Mouse (Mus musculus): ENCODE results near the gene Actn1. TPM values are rescaled to one million over a fixed set of nuclear protein-coding genes. Genes with fewer than 3 reads are reported as not detected.
"Not testable (repeated sequence)": the region's sequence is repeated elsewhere in the genome, so short reads cannot be mapped to it uniquely, and the experiment has no call there.

The Actn1 gene
- polyA plus RNA-seq, 1 experiment from 2014 or later: 7.9 TPM

DNA sequence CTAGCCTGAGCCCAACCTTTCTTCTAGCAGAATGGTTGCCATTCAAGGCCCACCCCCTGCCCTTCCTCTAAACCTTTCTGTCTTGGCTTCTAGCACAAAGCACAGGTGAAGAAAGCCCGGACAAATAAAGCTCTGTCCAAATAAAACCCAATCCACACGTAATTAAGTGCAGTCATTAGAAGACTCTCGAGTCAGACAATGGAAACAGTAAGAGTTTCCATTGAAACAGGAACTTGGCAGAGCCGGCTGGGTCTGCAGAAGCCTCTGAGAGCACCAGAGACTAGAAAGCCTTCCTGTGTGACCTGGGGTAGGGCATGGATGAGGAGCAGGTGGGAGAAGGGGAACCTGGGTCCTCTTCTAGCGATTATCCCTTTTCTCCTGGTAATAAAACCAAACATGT lies 25.7 kb upstream of the Actn1 start:
- Histone ChIP-seq H3K27ac (replicated peaks; ENCODE audit: low read depth, low read length) (no peak overlapping the region), H3K4me2 (ENCODE audit: low read length) (no peak overlapping the region), H3K4me1 (ENCODE audit: control insufficient read depth, insufficient read depth, low read length) (no peaks in the 10 kb centered on the region), H3K9me3 (ENCODE audit: control insufficient read depth, low read length) (no peaks in the 10 kb centered on the region), H3K36me3 (ENCODE audit: control insufficient read depth, insufficient read depth, low read length) (no peaks in the 10 kb centered on the region), H3K9ac (replicated peaks; ENCODE audit: low read length) (no peak overlapping the region), H3K4me3 (replicated peaks; ENCODE audit: low read depth, low read length) (no peak overlapping the region), H3K27me3 (ENCODE audit: control insufficient read depth, insufficient read depth, low read length) (no peaks in the 10 kb centered on the region)
- WGBS: 73% methylated on average over 5 of the region's 5 CpGs
- no peak for DNase-seq
- no peak for ATAC-seq (ENCODE audit: low FRiP score, low TSS enrichment)

DNA sequence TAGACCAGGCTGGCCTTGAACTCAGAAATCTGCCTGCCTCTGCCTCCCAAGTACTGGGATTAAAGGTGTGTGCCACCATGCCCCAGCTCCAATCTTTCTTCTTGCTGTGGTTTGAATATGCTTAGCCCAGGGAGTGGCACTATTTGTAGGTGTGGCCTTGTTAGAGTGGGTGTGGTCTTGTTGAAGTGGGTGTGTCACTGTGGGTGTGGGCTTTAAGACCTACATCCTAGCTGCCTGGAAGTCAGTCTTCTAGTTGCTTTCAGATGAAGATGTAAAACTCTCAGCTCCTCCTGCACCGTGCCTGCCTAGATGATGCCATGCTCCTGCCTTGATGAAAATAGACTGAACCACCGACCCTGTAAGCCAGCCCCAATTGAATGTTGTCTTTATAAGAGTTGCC lies 24.1 kb upstream of the Actn1 start:
- not testable (repeated sequence) for DNase-seq; H3K4me1 ChIP-seq (ENCODE audit: control insufficient read depth, insufficient read depth, low read length); ATAC-seq (ENCODE audit: low FRiP score, low TSS enrichment); H3K36me3 ChIP-seq (ENCODE audit: control insufficient read depth, insufficient read depth, low read length); H3K9me3 ChIP-seq (ENCODE audit: control insufficient read depth, low read length); H3K27me3 ChIP-seq (ENCODE audit: control insufficient read depth, insufficient read depth, low read length); H3K27ac ChIP-seq (replicated peaks; ENCODE audit: low read depth, low read length); H3K9ac ChIP-seq (replicated peaks; ENCODE audit: low read length); H3K4me2 ChIP-seq (ENCODE audit: low read length); H3K4me3 ChIP-seq (replicated peaks; ENCODE audit: low read depth, low read length)
- 79% methylated on average over 2 of the region's 2 CpGs for WGBS

DNA sequence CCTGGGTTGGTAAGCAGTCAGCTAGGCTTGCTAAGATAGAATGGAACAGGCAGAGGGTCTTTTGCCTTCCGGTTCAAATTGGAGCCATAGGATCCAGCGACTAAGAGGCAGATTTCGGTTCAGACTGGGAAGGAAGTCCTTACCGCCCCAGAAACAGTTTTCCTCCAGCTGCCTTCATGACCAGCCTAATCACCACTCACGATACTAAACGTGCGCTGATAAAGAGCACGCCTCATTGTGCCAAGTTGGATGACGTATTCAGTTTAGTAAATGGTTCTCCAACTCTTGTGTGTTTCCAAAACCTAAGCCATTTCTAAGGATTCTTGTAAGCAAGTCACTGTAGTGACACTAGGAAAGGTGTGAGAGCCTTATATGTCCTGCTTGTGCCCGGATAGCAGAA lies 18.7 kb upstream of the Actn1 start:
- Histone ChIP-seq H3K36me3 (ENCODE audit: control insufficient read depth, insufficient read depth, low read length) (no peaks in the 10 kb centered on the region), H3K4me2 (ENCODE audit: low read length) (no peak overlapping the region), H3K4me3 (replicated peaks; ENCODE audit: low read depth, low read length) (no peak overlapping the region), H3K9ac (replicated peaks; ENCODE audit: low read length) (no peak overlapping the region), H3K9me3 (ENCODE audit: control insufficient read depth, low read length) (no peaks in the 10 kb centered on the region), H3K27ac (replicated peaks; ENCODE audit: low read depth, low read length) (no peak overlapping the region), H3K27me3 (ENCODE audit: control insufficient read depth, insufficient read depth, low read length) (no peaks in the 10 kb centered on the region), H3K4me1 (ENCODE audit: control insufficient read depth, insufficient read depth, low read length) (no peaks in the 10 kb centered on the region)
- 94% methylated on average over 10 of the region's 10 CpGs for WGBS
- ATAC-seq (ENCODE audit: low FRiP score, low TSS enrichment) (no peak), DNase-seq (no peak)

DNA sequence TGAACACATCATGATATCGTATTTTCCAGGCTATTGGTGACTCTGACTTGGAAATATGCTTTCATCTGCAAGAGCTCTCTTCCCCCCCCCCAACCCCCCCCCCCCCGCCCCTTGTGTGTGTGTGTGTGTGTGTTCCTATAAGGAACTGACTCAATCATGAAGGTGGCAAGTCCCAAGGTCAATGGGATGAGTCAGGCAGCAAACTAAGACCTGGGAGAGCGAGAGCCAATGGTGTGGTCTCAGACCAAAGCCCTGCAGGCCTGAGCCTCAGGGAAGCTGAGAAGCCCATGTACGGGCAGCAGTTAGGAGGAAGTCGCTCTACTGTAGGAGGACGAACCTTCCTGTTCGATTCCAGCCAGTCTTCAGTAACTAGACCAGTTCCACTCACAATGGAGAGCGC lies 17.3 kb upstream of the Actn1 start:
- no peaks in the 10 kb centered on the region for H3K4me1 ChIP-seq (ENCODE audit: control insufficient read depth, insufficient read depth, low read length)
- DNase-seq (no peak), ATAC-seq (ENCODE audit: low FRiP score, low TSS enrichment) (no peak)
- H3K36me3 ChIP-seq (ENCODE audit: control insufficient read depth, insufficient read depth, low read length): no peaks in the 10 kb centered on the region
- no peak overlapping the region for H3K4me3 ChIP-seq (replicated peaks; ENCODE audit: low read depth, low read length)
- 87% methylated on average over 8 of the region's 8 CpGs for WGBS
- no peak overlapping the region for H3K27ac ChIP-seq (replicated peaks; ENCODE audit: low read depth, low read length)
- H3K9ac ChIP-seq (replicated peaks; ENCODE audit: low read length): no peak overlapping the region
- no peak overlapping the region for H3K4me2 ChIP-seq (ENCODE audit: low read length)
- H3K27me3 ChIP-seq (ENCODE audit: control insufficient read depth, insufficient read depth, low read length): no peaks in the 10 kb centered on the region
- no peaks in the 10 kb centered on the region for H3K9me3 ChIP-seq (ENCODE audit: control insufficient read depth, low read length)

GRCm38 (mm10) chr12:80275187-80275820 lies 15.1 kb upstream of the Actn1 start:
- Histone ChIP-seq H3K4me2 (ENCODE audit: low read length) (no peak overlapping the region), H3K9me3 (ENCODE audit: control insufficient read depth, low read length) (no peaks in the 10 kb centered on the region), H3K27me3 (ENCODE audit: control insufficient read depth, insufficient read depth, low read length) (no peaks in the 10 kb centered on the region), H3K36me3 (ENCODE audit: control insufficient read depth, insufficient read depth, low read length) (no peaks in the 10 kb centered on the region), H3K4me3 (replicated peaks; ENCODE audit: low read depth, low read length) (no peak overlapping the region), H3K4me1 (ENCODE audit: control insufficient read depth, insufficient read depth, low read length) (no peaks in the 10 kb centered on the region), H3K9ac (replicated peaks; ENCODE audit: low read length) (no peak overlapping the region), H3K27ac (replicated peaks; ENCODE audit: low read depth, low read length) (no peak overlapping the region)
- WGBS: 87% methylated on average over 5 of the region's 5 CpGs
- ATAC-seq (ENCODE audit: low FRiP score, low TSS enrichment) (no peak), DNase-seq (no peak)

DNA sequence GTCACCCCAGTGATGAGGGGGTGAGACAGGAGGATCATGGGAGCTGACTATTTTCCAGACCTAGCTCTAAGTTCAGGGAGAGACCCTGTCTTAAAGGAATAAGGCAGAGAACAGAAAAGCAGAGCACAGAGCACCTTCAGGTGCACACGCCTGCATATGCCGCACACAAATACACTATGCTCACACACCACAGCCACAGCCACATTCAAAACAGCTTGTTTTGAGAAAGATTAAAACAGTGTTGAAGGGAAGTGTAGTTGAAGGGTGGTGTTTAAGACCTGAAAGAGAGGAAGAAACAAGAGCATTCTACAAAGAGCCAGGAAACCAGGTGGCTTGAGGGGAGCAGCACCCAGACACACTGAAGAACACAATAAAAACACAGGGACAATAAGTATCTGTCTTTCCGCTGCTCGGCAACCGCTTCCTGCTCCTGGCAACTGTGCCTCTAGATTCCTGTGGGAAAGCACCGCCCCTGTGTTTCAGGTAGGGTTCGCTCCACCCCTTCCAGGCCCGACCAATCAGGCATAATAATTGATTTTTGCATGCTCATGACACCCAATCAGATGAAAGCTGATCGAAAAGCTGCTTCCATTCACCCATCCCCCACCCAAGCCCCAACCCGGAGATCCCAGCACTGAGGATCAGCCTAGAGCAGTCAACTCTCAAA lies 13.0 kb upstream of the Actn1 start:
- H3K4me3 ChIP-seq (replicated peaks; ENCODE audit: low read depth, low read length): no peak overlapping the region
- no peaks in the 10 kb centered on the region for H3K9me3 ChIP-seq (ENCODE audit: control insufficient read depth, low read length)
- DNase-seq: peak; percentile 82
- no peaks in the 10 kb centered on the region for H3K4me1 ChIP-seq (ENCODE audit: control insufficient read depth, insufficient read depth, low read length)
- H3K4me2 ChIP-seq (ENCODE audit: low read length): peak overlapping the region; percentile 42
- H3K9ac ChIP-seq (replicated peaks; ENCODE audit: low read length): no peak overlapping the region
- ATAC-seq (ENCODE audit: low FRiP score, low TSS enrichment): peak; percentile 50; the same call in 1 of the 2 replicates
- H3K27ac ChIP-seq (replicated peaks; ENCODE audit: low read depth, low read length): no peak overlapping the region
- no peaks in the 10 kb centered on the region for H3K27me3 ChIP-seq (ENCODE audit: control insufficient read depth, insufficient read depth, low read length)
- no peaks in the 10 kb centered on the region for H3K36me3 ChIP-seq (ENCODE audit: control insufficient read depth, insufficient read depth, low read length)
- 15% methylated on average over 10 of the region's 10 CpGs for WGBS

DNA sequence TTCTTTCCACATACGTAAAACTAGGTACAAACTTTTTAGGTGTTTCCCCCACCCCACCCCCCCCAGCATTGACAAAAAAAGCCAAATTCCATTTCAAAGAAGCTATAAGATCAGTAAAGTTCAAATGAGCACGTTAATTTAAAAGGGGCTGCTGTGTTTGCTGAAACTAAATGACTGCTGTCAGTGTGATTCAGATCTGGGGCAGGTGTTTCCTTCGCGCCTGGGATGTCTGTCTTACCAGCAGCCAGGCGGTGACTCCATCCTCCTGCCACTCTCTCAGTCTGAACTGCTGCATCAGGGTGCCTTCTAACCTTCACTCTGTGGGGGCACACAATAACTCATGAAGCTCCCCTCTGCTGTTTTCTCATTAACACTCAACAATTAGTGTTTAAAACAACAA lies 11.6 kb upstream of the Actn1 start:
- ATAC-seq (ENCODE audit: low FRiP score, low TSS enrichment) (no peak), DNase-seq (no peak)

DNA sequence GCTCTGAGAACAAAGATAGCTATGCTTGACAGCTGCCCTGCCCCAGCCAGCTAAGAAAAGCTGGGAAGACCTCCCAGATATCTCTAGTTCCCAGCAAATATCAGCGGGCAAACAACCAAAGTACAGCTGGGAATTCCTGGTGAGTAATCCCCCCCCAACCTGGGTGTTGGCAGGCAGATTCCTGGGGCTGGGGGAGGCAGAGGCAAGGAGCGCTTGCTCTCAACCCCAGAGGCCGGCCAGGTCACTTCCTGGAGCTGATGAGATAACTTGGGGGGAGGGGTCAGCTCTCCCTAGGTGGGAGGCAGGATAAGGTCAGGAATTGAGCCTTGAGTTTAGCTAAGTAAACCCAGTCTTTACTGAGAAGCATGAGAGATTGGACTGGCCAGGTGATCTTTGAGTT lies 10.8 kb upstream of the Actn1 start:
- Histone ChIP-seq H3K9me3 (ENCODE audit: control insufficient read depth, low read length) (no peaks in the 10 kb centered on the region), H3K4me1 (ENCODE audit: control insufficient read depth, insufficient read depth, low read length) (no peaks in the 10 kb centered on the region), H3K9ac (replicated peaks; ENCODE audit: low read length) (no peak overlapping the region), H3K4me2 (ENCODE audit: low read length) (no peak overlapping the region), H3K27ac (replicated peaks; ENCODE audit: low read depth, low read length) (no peak overlapping the region), H3K36me3 (ENCODE audit: control insufficient read depth, insufficient read depth, low read length) (no peaks in the 10 kb centered on the region), H3K27me3 (ENCODE audit: control insufficient read depth, insufficient read depth, low read length) (no peaks in the 10 kb centered on the region), H3K4me3 (replicated peaks; ENCODE audit: low read depth, low read length) (no peak overlapping the region)
- DNase-seq: no peak
- no peak for ATAC-seq (ENCODE audit: low FRiP score, low TSS enrichment)
- 20% methylated on average over 3 of the region's 3 CpGs for WGBS

More for the DNA sequence above, 11.6 kb upstream of the Actn1 start:
- no peaks in the 10 kb centered on the region for H3K4me1 ChIP-seq (ENCODE audit: control insufficient read depth, insufficient read depth, low read length)
- H3K4me3 ChIP-seq (replicated peaks; ENCODE audit: low read depth, low read length): no peak overlapping the region
- no peak overlapping the region for H3K4me2 ChIP-seq (ENCODE audit: low read length)
- no peaks in the 10 kb centered on the region for H3K36me3 ChIP-seq (ENCODE audit: control insufficient read depth, insufficient read depth, low read length)
- WGBS: 37% methylated on average over 5 of the region's 5 CpGs
- no peak overlapping the region for H3K27ac ChIP-seq (replicated peaks; ENCODE audit: low read depth, low read length)
- no peaks in the 10 kb centered on the region for H3K9me3 ChIP-seq (ENCODE audit: control insufficient read depth, low read length)
- H3K27me3 ChIP-seq (ENCODE audit: control insufficient read depth, insufficient read depth, low read length): no peaks in the 10 kb centered on the region
- no peak overlapping the region for H3K9ac ChIP-seq (replicated peaks; ENCODE audit: low read length)

DNA sequence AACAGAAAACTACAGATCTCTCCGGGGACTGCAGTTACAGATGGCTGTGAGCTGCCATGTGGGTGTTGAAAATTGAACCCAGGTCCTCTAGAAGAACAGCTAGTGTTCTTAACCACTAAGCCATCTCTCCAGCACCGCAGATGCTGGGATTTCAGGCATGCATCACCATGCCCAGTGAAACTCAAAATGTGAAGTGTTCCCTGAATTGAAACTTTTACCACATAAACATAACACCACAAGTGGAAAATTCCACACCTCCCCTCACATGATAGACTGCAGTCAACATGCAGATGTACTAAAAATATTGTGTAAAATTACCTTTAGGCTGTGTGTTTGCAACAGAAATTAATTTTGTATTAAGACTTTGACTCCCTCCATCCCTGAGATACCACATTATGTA lies 9.1 kb upstream of the Actn1 start:
- H3K27ac ChIP-seq (replicated peaks; ENCODE audit: low read depth, low read length): no peak overlapping the region
- no peaks in the 10 kb centered on the region for H3K9me3 ChIP-seq (ENCODE audit: control insufficient read depth, low read length)
- no peak overlapping the region for H3K9ac ChIP-seq (replicated peaks; ENCODE audit: low read length)
- H3K27me3 ChIP-seq (ENCODE audit: control insufficient read depth, insufficient read depth, low read length): no peaks in the 10 kb centered on the region
- WGBS: 94% methylated on average over 2 of the region's 2 CpGs
- H3K36me3 ChIP-seq (ENCODE audit: control insufficient read depth, insufficient read depth, low read length): no peaks in the 10 kb centered on the region
- no peak for DNase-seq
- ATAC-seq (ENCODE audit: low FRiP score, low TSS enrichment): no peak
- no peak overlapping the region for H3K4me3 ChIP-seq (replicated peaks; ENCODE audit: low read depth, low read length)
- no peak overlapping the region for H3K4me2 ChIP-seq (ENCODE audit: low read length)
- H3K4me1 ChIP-seq (ENCODE audit: control insufficient read depth, insufficient read depth, low read length): no peaks in the 10 kb centered on the region

Measured in midbrain, embryonic 14.5 days (tissue).